Mouse (Mus musculus) spleen, adult 2 months (tissue): ENCODE results near the gene Stx1a.

ENCODE experiments used
- CTCF ChIP-seq: fragments of 200-500 bp; IDR thresholded peaks from 2 replicates; pipeline ENCODE4 v1.5.1; 2011; ENCODE audit warnings: mild to moderate bottlenecking, inconsistent platforms; ENCODE audit not compliant: insufficient read depth, insufficient read length, insufficient replicate concordance; ENCODE audit errors: extremely low read depth
- POLR2A ChIP-seq: fragments of 200-500 bp; IDR thresholded peaks from 2 replicates; pipeline ENCODE4 v1.6.1; 2011; ENCODE audit warnings: low read depth, low read length, inconsistent platforms

- TF ChIP-seq CTCF: no peak
- TF ChIP-seq POLR2A: peak; percentile 60; the same call in 1 of the 2 replicates
These were observed 40.5 kb downstream of the Stx1a start, which contains the start of gene Dnajc30 for GRCm38 (mm10) chr5:135063629-135064381.
